Mouse (Mus musculus): ENCODE data around the gene 1700074P13Rik. TPM values are rescaled to one million over a fixed set of nuclear protein-coding genes. Genes with fewer than 3 reads are reported as not detected.
A peak's percentile ranks its signal among the peaks of the same experiment; 100 is the strongest.

1700074P13Rik gene
- polyA plus RNA-seq, 1 experiment: not detected

DNA sequence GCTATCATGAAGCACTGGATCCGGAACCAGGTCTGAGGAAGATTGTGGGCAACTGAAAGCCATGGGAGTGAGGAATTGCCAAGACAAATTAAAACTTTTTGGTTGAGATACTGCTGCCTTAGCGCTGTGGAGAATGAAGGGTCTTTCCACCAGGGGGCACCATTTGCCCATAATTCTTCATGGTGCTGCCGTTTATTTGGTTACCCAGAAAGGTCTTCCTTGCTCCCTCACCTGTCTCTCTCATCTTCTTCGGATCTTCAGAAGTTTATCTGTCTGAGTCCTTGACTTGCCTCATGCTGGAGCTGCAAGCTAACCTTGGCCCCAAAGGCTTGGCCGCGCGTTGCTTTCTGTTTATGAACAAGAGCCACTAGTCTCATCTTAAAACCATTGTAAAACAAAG is 46.8 kb downstream of the 1700074P13Rik start:
- Histone ChIP-seq H3K36me3 (ENCODE audit: control insufficient read depth, insufficient read depth, low read length) (no peaks in the 10 kb centered on the region), H3K4me1 (ENCODE audit: control insufficient read depth, insufficient read depth, insufficient read length, low read length) (peaks cover 3% of the 10 kb centered on the region; the same call in 1 of the 2 replicates), H3K27ac (ENCODE audit: insufficient read depth, low read depth, low read length) (no peak overlapping the region), H3K27me3 (ENCODE audit: control insufficient read depth, insufficient read depth, low read length) (no peaks in the 10 kb centered on the region), H3K4me3 (ENCODE audit: low read depth, low read length) (no peak overlapping the region)
- 46% methylated on average over 7 of the region's 7 CpGs for WGBS
- peak; percentile 46; the same call in 1 of the 2 replicates for TF ChIP-seq CTCF (IDR thresholded peaks at IDR 0.05; ENCODE audit: extremely low read depth, insufficient read length, insufficient replicate concordance, low read depth, low read length)
- no peak for TF ChIP-seq POLR2A (IDR thresholded peaks at IDR 0.05; ENCODE audit: low read depth, low read length)

DNA sequence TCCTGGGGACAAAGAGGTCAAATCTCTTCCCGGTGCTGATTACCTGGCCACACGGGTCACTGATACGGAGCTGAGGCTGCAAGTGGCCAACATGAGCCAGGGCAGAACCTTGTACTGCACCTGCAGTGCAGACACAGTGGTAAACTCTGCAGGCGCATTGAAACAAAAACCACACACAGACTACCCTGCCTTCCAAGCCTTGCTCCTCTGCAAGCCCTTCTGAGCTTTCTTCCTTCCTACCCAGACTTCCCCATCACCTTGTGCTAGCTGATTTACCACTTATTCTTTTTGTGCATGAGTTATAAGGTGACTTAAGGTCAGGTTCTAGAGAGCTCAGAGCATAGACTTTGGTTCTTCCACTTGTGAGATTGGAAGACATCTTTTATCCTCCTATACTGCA is 48.6 kb downstream of the 1700074P13Rik start:
- Histone ChIP-seq H3K27me3 (ENCODE audit: control insufficient read depth, insufficient read depth, low read length) (no peaks in the 10 kb centered on the region), H3K36me3 (ENCODE audit: control insufficient read depth, insufficient read depth, low read length) (no peaks in the 10 kb centered on the region), H3K27ac (ENCODE audit: insufficient read depth, low read depth, low read length) (peak overlapping the region; percentile 7; the same call in 1 of the 2 replicates), H3K4me1 (ENCODE audit: control insufficient read depth, insufficient read depth, insufficient read length, low read length) (peaks cover 3% of the 10 kb centered on the region; the same call in 1 of the 2 replicates), H3K4me3 (ENCODE audit: low read depth, low read length) (no peak overlapping the region; the same call in 1 of the 2 replicates)
- TF ChIP-seq POLR2A (IDR thresholded peaks at IDR 0.05; ENCODE audit: low read depth, low read length) (no peak), CTCF (IDR thresholded peaks at IDR 0.05; ENCODE audit: extremely low read depth, insufficient read length, insufficient replicate concordance, low read depth, low read length) (no peak)
- 50% methylated on average over 4 of the region's 4 CpGs for WGBS

DNA sequence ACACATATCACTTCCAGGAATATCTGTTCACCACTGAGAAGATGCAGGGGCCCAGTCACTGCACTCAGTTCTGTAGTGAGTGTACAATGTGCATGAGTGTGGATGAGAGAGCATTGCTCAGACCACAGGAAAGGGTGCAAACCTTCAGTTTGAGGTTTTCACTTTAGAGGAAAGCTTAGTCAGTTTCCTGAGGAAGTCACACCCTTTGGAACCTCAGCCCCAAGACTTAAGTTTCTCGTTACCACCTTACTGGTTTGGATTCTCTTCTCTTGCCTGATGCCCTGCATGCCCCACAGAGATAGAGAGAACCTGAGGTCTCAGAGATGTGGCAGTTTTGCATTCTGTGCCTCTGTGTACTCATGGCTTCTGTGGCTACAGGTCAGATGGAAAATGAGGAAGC is 49.4 kb downstream of the 1700074P13Rik start:
- WGBS: 47% methylated on average over 1 of the region's 1 CpGs
- H3K27ac ChIP-seq (ENCODE audit: insufficient read depth, low read depth, low read length): peak overlapping the region; percentile 7; the same call in 1 of the 2 replicates
- TF ChIP-seq POLR2A (IDR thresholded peaks at IDR 0.05; ENCODE audit: low read depth, low read length): no peak
- TF ChIP-seq CTCF (IDR thresholded peaks at IDR 0.05; ENCODE audit: extremely low read depth, insufficient read length, insufficient replicate concordance, low read depth, low read length): no peak
- no peaks in the 10 kb centered on the region for H3K27me3 ChIP-seq (ENCODE audit: control insufficient read depth, insufficient read depth, low read length)
- peaks cover 3% of the 10 kb centered on the region; the same call in 1 of the 2 replicates for H3K4me1 ChIP-seq (ENCODE audit: control insufficient read depth, insufficient read depth, insufficient read length, low read length)
- H3K36me3 ChIP-seq (ENCODE audit: control insufficient read depth, insufficient read depth, low read length): no peaks in the 10 kb centered on the region
- no peak overlapping the region for H3K4me3 ChIP-seq (ENCODE audit: low read depth, low read length)

DNA sequence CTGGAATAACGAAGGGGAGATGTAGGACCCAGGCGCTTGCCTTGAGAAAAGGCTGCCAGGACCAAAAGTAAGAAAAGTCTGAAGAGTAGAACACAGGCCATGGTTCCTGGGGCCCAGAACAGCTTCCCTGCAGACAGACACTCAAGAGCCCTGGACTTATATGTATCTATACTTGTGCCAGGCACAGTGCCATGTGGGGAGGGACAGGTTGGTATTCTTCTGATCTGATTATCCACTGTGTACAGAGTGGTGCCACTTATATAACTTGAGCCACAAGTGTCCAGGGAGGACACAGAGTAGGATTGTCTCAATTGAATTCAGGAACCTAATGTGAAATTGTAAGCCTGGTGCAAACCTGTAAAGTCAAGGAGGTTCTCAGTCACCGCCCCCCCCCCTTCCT is 53.0 kb downstream of the 1700074P13Rik start, which contains the start of gene Moxd2:
Moxd2 (minus strand) TSS at position 101 of the 400 bp plus-strand sequence.
- Histone ChIP-seq H3K4me1 (ENCODE audit: control insufficient read depth, insufficient read depth, insufficient read length, low read length) (peaks cover 3% of the 10 kb centered on the region; the same call in 1 of the 2 replicates), H3K4me3 (ENCODE audit: low read depth, low read length) (no peak within 1 kb of the TSS), H3K27me3 (ENCODE audit: control insufficient read depth, insufficient read depth, low read length) (no peaks in the 10 kb centered on the region), H3K27ac (ENCODE audit: insufficient read depth, low read depth, low read length) (no peak within 1 kb of the TSS), H3K36me3 (ENCODE audit: control insufficient read depth, insufficient read depth, low read length) (no peaks in the 10 kb centered on the region)
- 92% methylated on average over 3 of the region's 3 CpGs for WGBS
- TF ChIP-seq CTCF (IDR thresholded peaks at IDR 0.05; ENCODE audit: extremely low read depth, insufficient read length, insufficient replicate concordance, low read depth, low read length) (no peak), POLR2A (IDR thresholded peaks at IDR 0.05; ENCODE audit: low read depth, low read length) (no peak)

Other genes with a start within 250 kb of the 1700074P13Rik start
- gene Moxd2, start 53.1 kb downstream of the 1700074P13Rik start, polyA plus RNA-seq (2012; rRNA removed): not detected in 2 replicates
- not detected in 2 replicates for gene Prss58, start 40.2 kb downstream of the 1700074P13Rik start, polyA plus RNA-seq (2012; rRNA removed)
- gene Gm4744, start 11.3 kb upstream of the 1700074P13Rik start, polyA plus RNA-seq (2012; rRNA removed): 0.22 TPM in 1 of 2 replicates, not detected in the other
- 0.70 TPM in 1 of 2 replicates, not detected in the other for gene 1810009J06Rik, start 24.2 kb upstream of the 1700074P13Rik start, polyA plus RNA-seq (2012; rRNA removed)
- not detected in 2 replicates for gene Gm2663, start 58.9 kb upstream of the 1700074P13Rik start, polyA plus RNA-seq (2012; rRNA removed)
- 9.2 and 5,227 TPM in 2 replicates for gene 2210010C04Rik, start 95.0 kb upstream of the 1700074P13Rik start, polyA plus RNA-seq (2012; rRNA removed)

Data from small intestine, adult 2 months (tissue).